Mouse (Mus musculus) neural tube, embryonic 13.5 days (tissue): Measurements from ENCODE around the gene Hip1. TPM values are rescaled to one million over a fixed set of nuclear protein-coding genes. Genes with fewer than 3 reads are reported as not detected.

Source experiments
- microRNA-seq: library from miRNA; unstranded; fragments of <30 nt; microRNA quantifications from one replicate; pipeline ENCODE4, GENCODE M21; 2016
- polyA plus RNA-seq: library from polyadenylated mRNA; unstranded; fragments of >200 nt; fragmentation: Nextera tagmentation; extraction: Ambion mirVana; gene quantifications from 2 replicates; pipeline ENCODE4 v1.2.1, GENCODE M21; 2015

Gene Hip1
- polyA plus RNA-seq, 1 experiment from 2014 or later = 48.6 TPM

Small RNA genes lying within 50 kb of the gene (microRNA-seq; reads per million reads assigned to microRNA genes)
- gene Mir7033 = not detected

Other genes with a start within 250 kb of the Hip1 start
- gene Fkbp6, start 195.1 kb downstream of the Hip1 start, polyA plus RNA-seq = 0.15 TPM in 1 of 2 replicates, not detected in the other
- gene Trim50, start 191.8 kb downstream of the Hip1 start, polyA plus RNA-seq = not detected in 2 replicates
- 27.2 and 31.9 TPM in 2 replicates for gene Nsun5, start 175.2 kb downstream of the Hip1 start, polyA plus RNA-seq
- gene Pom121, start 150.6 kb downstream of the Hip1 start, polyA plus RNA-seq = 10.8 and 13.0 TPM in 2 replicates
- not detected in 2 replicates for gene Ccl26, start 18.4 kb upstream of the Hip1 start, polyA plus RNA-seq
- 3.1 and 3.4 TPM in 2 replicates for gene Ccl24, start 27.9 kb upstream of the Hip1 start, polyA plus RNA-seq
- gene Rhbdd2, start 87.5 kb upstream of the Hip1 start, polyA plus RNA-seq = 69.0 and 82.2 TPM in 2 replicates
- 110 and 114 TPM in 2 replicates for gene Por, start 124.9 kb upstream of the Hip1 start, polyA plus RNA-seq
- gene Tmem120a, start 199.3 kb upstream of the Hip1 start, polyA plus RNA-seq = 80.3 and 84.5 TPM in 2 replicates
- 0.68 TPM in 1 of 2 replicates, not detected in the other for gene Styxl1, start 233.3 kb upstream of the Hip1 start, polyA plus RNA-seq
- gene Mdh2, start 233.4 kb upstream of the Hip1 start, polyA plus RNA-seq = 607 and 633 TPM in 2 replicates